Mouse (Mus musculus): Measurements from ENCODE around the gene Scn3b. TPM values are rescaled to one million over a fixed set of nuclear protein-coding genes. Genes with fewer than 3 reads are reported as not detected.

The Scn3b gene
- polyA plus RNA-seq (2012): not detected in 2 replicates

- Histone ChIP-seq H3K36me3 (ENCODE audit: control insufficient read depth) (no peaks in the 10 kb centered on the region), H3K4me3 (replicated peaks) (no peak within 1 kb of the TSS), H3K27me3 (ENCODE audit: control insufficient read depth) (peaks cover 16% of the 10 kb centered on the region), H3K4me1 (ENCODE audit: control insufficient read depth) (no peaks in the 10 kb centered on the region), H3K9me3 (ENCODE audit: control insufficient read depth, low read length) (no peaks in the 10 kb centered on the region)
- TF ChIP-seq GATA1 (IDR thresholded peaks at IDR 0.05; ENCODE audit: low read length) (no peak), TAL1 (IDR thresholded peaks at IDR 0.05; ENCODE audit: low read length) (no peak)
These were observed at the start of gene Scn3b for GRCm38 (mm10) chr9:40269103-40269861. Gene Scn3b (plus strand): TSS chr9:40269217.

DNA sequence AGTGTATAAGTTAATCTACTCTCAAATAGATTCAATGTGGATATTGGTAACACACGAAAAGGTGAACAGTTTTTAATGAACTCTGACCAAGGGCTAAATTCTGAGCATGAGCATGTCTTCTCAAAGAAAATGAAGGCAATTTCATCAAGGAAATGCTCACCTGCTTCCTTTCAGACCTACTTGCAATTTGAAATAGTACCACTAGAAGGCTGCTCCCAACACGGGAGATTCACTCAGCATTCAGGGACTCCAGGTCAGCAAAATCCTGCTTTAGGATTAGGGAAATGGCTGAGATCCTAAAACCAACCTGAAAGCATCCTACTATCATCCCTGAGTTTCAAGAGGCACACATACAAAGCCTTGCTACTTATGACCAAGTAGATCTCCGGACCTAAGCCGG, 44.7 kb upstream of the Scn3b start:
- no peaks in the 10 kb centered on the region for H3K9me3 ChIP-seq (ENCODE audit: control insufficient read depth, low read length)
- H3K36me3 ChIP-seq (ENCODE audit: control insufficient read depth): no peaks in the 10 kb centered on the region
- H3K4me1 ChIP-seq (ENCODE audit: control insufficient read depth): no peaks in the 10 kb centered on the region
- no peaks in the 10 kb centered on the region for H3K27me3 ChIP-seq (ENCODE audit: control insufficient read depth)
- H3K4me3 ChIP-seq (replicated peaks): no peak overlapping the region
- TF ChIP-seq TAL1 (IDR thresholded peaks at IDR 0.05; ENCODE audit: low read length): no peak
- TF ChIP-seq GATA1 (IDR thresholded peaks at IDR 0.05; ENCODE audit: low read length): no peak

DNA sequence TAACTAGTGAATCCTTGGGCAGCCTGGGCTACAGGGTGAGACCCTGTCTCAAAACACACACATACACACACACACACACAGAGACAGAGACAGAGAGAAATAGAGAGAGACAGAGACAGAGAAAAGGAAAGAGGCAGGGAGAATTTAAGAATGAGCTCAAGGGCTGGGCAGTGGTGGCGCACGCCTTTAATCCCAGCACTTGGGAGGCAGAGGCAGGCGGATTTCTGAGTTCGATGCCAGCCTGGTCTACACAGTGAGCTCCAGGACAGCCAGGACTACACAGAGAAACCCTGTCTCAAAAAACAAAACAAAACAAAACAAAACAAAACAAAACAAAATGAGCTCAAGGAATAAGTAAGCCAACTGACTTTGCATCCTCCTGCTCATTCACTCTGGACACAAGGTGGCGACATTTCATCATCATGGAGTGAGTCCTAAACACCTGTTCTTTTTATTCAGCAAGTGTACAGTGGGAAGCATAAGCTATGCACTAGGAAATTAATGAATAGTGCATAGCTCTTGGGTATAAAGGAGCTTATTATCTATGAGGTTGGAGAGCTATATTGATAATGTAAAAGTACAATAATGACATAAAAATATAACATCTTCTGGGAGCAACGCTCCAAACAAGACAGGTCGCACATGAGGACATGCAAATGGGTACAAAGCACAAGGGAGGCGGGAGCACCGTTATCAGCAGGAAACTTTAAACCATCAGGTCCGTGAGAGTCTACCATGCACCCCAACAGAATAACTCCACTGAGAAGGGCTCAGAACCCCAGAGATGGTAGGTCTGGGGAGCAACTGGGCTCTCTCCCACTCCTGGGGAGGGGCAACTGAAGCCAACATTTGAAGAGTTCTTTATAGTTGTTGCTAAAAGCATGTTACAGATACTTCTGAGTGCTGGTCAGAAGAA, 40.9 kb upstream of the Scn3b start:
- no peaks in the 10 kb centered on the region for H3K4me1 ChIP-seq (ENCODE audit: control insufficient read depth)
- H3K9me3 ChIP-seq (ENCODE audit: control insufficient read depth, low read length): no peaks in the 10 kb centered on the region
- no peak overlapping the region for H3K4me3 ChIP-seq (replicated peaks)
- TF ChIP-seq GATA1 (IDR thresholded peaks at IDR 0.05; ENCODE audit: low read length) (no peak), TAL1 (IDR thresholded peaks at IDR 0.05; ENCODE audit: low read length) (no peak)
- H3K27me3 ChIP-seq (ENCODE audit: control insufficient read depth): no peaks in the 10 kb centered on the region
- H3K36me3 ChIP-seq (ENCODE audit: control insufficient read depth): no peaks in the 10 kb centered on the region

DNA sequence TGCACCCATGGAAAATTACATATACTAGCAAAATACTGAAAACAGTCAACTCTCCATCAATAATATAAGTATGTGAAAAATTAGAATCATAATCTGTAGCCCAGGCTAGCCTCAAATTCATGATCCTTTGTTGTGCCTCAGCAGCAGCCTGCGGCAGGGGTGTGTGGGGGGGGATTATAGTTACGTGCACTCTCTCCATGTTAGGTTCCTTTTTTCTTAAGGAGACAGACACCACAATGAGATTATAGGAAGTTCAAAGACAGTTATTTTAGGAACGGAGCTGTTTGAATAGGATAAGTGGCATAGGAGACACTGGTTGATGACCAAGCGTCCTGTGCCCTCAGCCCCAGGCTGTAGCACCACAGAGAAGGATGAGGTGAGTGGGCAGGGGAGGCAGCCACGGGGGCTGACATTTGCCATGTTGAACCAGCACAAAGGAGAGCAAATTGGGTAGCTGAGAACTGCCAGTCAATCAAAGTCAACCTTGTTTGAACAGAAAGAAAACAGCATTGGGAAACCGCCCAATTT, 40.1 kb upstream of the Scn3b start:
- H3K36me3 ChIP-seq (ENCODE audit: control insufficient read depth): no peaks in the 10 kb centered on the region
- no peaks in the 10 kb centered on the region for H3K9me3 ChIP-seq (ENCODE audit: control insufficient read depth, low read length)
- TF ChIP-seq GATA1 (IDR thresholded peaks at IDR 0.05; ENCODE audit: low read length) (no peak), TAL1 (IDR thresholded peaks at IDR 0.05; ENCODE audit: low read length) (no peak)
- H3K4me1 ChIP-seq (ENCODE audit: control insufficient read depth): no peaks in the 10 kb centered on the region
- no peak overlapping the region for H3K4me3 ChIP-seq (replicated peaks)
- H3K27me3 ChIP-seq (ENCODE audit: control insufficient read depth): no peaks in the 10 kb centered on the region

DNA sequence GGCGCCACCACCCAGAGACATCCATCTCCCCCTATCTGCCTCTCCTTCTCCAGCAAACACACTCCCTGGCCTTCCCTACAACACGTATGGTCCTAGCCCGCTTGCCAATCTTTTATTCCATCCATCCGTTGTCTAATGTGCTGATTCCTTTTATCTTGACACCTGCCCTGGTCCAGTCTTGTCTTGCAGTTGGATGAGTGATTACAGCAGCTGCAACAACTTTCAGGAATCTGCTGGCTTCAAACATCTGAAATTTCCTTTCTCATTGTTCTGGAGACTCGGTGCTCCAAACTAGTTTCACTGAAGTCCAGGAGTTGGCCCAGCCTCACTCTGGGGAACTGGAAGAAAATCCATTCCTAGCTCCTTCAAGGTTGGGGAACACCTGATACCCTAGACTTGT, 39.5 kb upstream of the Scn3b start:
- H3K36me3 ChIP-seq (ENCODE audit: control insufficient read depth): no peaks in the 10 kb centered on the region
- no peaks in the 10 kb centered on the region for H3K9me3 ChIP-seq (ENCODE audit: control insufficient read depth, low read length)
- no peak overlapping the region for H3K4me3 ChIP-seq (replicated peaks)
- no peaks in the 10 kb centered on the region for H3K27me3 ChIP-seq (ENCODE audit: control insufficient read depth)
- no peaks in the 10 kb centered on the region for H3K4me1 ChIP-seq (ENCODE audit: control insufficient read depth)
- no peak for TF ChIP-seq TAL1 (IDR thresholded peaks at IDR 0.05; ENCODE audit: low read length)

GRCm38 (mm10) chr9:40231019-40231418, 38.0 kb upstream of the Scn3b start:
- H3K9me3 ChIP-seq (ENCODE audit: control insufficient read depth, low read length): no peaks in the 10 kb centered on the region
- H3K4me1 ChIP-seq (ENCODE audit: control insufficient read depth): no peaks in the 10 kb centered on the region
- no peak for TF ChIP-seq TAL1 (IDR thresholded peaks at IDR 0.05; ENCODE audit: low read length)
- no peak for TF ChIP-seq GATA1 (IDR thresholded peaks at IDR 0.05; ENCODE audit: low read length)
- no peaks in the 10 kb centered on the region for H3K27me3 ChIP-seq (ENCODE audit: control insufficient read depth)
- no peaks in the 10 kb centered on the region for H3K36me3 ChIP-seq (ENCODE audit: control insufficient read depth)
- no peak overlapping the region for H3K4me3 ChIP-seq (replicated peaks)

DNA sequence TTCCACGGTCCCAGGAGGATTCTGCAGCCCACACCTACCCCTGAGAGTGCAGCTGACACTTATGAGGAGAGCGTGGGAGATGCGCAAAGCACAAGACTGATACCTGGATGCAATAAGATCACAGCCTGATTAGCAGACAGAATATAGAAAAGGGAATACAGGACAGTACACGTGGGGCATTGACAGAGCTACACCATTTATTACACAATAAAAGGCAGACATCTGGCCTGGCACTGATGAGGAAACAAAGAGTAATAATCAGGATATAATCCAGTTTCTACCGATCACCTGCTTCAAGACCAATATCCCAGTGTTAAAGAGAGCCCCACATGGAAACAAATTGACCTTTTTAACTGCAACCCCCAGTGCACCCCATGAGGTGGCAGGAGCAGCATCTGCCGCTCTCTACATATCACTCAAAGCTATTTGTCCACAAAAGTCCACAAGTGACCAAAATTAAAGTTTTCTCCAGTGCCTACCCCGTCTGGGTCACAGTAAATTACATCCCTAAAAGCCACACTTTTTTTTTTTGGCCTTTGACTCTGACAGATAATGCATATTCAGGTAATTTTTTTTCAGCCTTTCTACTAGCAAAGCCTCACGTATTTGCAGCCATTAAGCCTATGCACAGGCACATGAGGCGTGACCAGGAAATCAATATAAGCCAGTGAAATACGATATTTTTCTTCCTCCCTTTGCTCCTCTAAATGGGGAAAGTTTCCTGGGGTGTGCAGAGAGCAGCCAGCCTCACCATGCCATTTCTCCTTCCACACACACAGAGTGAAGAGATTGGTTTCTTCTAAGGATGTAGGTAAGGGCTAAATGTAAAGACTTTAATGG, 34.6 kb upstream of the Scn3b start:
- no peaks in the 10 kb centered on the region for H3K9me3 ChIP-seq (ENCODE audit: control insufficient read depth, low read length)

GRCm38 (mm10) chr9:40235220-40235619, 33.8 kb upstream of the Scn3b start:
- no peak for TF ChIP-seq GATA1 (IDR thresholded peaks at IDR 0.05; ENCODE audit: low read length)
- no peak for TF ChIP-seq TAL1 (IDR thresholded peaks at IDR 0.05; ENCODE audit: low read length)
- Histone ChIP-seq H3K4me3 (replicated peaks) (no peak overlapping the region), H3K36me3 (ENCODE audit: control insufficient read depth) (no peaks in the 10 kb centered on the region), H3K4me1 (ENCODE audit: control insufficient read depth) (no peaks in the 10 kb centered on the region), H3K27me3 (ENCODE audit: control insufficient read depth) (peaks cover 6% of the 10 kb centered on the region; the same call in 1 of the 2 replicates), H3K9me3 (ENCODE audit: control insufficient read depth, low read length) (no peaks in the 10 kb centered on the region)

More for the DNA sequence above, 34.6 kb upstream of the Scn3b start:
- Histone ChIP-seq H3K27me3 (ENCODE audit: control insufficient read depth) (no peaks in the 10 kb centered on the region), H3K4me1 (ENCODE audit: control insufficient read depth) (no peaks in the 10 kb centered on the region), H3K36me3 (ENCODE audit: control insufficient read depth) (no peaks in the 10 kb centered on the region), H3K4me3 (replicated peaks) (no peak overlapping the region)
- TF ChIP-seq GATA1 (IDR thresholded peaks at IDR 0.05; ENCODE audit: low read length) (no peak), TAL1 (IDR thresholded peaks at IDR 0.05; ENCODE audit: low read length) (no peak)
